Mouse (Mus musculus): ENCODE results near the gene Polr2m.

Polr2m gene

DNA sequence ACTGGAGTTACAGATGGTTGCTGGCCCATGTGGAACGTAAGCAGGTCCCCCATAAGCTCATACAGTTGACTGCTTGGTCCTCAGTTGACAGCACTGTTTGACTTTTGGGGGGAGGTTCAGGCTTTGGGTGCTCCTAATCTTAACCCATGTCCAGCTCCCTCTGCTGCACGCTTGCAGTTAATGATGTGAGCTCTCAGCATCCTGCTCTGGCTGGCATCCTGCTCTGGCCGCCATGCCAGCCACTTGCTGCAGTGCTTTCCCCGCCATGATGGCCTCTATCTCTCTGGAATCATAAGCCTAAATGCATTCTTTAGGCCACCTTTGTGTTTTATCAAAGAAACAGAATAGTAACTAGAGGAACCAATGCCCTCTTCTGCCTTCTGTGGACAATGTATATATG, 10.2 kb downstream of the Polr2m start:
- DNase-seq (ENCODE audit: low spot score in 2 of 2), result no peak

DNA sequence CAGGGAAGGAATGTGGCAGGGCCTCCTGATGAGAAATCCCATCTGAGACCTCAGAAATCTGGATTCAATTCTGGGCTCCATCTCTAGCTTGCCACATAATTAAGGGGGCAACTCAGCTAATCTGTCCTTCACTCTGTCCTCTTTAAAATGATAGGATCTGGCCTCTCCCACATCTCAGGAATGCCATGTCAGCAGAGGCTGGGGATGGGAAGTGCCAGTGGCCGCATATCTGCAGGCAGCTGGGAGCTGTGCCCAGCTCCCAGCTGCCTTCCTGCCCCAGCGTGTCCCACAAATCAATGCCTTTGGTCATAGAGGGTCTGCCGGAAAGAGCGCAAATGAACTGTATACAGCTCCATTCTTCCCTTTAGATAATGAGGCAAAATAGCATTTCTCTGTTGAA, 18.3 kb downstream of the Polr2m start:
- no peak for DNase-seq (ENCODE audit: low spot score in 2 of 2)

DNA sequence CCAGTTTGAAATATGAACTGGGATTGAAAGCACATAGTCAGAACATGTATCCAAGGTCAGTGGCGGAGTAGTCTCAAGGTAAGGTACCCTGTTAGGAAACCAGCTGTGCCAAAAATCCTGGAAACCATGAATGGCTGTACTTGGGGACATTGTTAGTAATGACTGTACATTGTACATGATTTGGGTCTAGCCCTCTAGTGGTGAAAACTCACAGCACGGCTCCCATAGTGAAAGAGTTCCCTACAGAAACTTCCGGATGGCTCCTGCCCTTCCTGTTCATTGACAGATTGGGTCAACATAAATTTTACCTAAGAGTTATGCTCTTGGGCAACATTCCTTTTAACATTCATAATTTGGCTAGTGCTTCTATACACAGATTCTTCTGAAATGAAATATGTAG, 19.6 kb downstream of the Polr2m start:
- DNase-seq (ENCODE audit: low spot score in 2 of 2), result peak in 1 of 2 experiments; percentile 9

DNA sequence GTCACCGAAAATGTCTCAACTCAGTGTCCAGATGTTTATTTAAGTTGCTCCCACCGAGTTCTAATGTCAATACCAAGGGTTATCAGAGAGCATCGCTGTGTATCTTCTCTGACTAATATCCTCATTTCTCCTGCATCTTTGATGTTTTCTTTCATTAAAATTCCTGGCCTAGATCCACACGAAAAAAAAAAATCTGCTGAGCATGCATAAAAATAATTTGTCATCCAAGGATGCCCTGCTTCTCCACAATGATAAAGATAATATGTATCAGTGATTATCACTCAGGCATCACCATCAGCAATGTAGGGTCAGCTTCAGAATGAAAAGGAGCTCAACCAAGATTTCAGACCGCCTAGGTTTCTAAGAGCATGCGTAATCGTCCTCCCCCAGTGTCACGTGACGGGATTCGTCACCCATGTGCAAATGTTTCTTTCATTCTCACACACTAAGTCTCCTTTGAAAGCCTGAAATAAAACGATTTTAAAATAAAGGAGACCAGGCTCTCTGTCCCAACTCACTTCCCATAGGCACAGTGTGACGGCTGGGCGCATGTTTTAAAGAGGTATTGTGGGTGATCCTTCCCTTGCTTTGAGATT, 22.6 kb downstream of the Polr2m start:
- no peak for DNase-seq (ENCODE audit: low spot score in 2 of 2)

DNA sequence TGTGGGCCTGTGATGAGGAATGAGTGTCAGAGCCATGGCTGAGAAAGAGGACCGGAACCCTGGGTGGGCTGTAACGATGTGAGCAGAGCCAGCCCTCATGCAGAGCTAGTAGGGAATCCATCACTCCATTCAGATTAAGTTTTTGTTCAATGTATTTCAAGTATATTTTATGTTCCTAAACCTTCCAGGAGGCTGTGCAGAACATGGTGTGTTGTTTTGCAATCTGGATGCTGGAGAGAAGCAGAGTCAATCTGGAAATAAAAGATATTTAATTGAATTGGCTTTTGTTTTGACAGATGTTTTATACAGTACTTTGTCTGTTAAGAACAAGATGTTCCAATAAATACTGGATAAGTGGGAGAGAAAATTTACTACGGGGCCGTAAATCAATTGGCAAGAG, 29.0 kb downstream of the Polr2m start:
- no peak for DNase-seq (ENCODE audit: low spot score in 2 of 2)

DNA sequence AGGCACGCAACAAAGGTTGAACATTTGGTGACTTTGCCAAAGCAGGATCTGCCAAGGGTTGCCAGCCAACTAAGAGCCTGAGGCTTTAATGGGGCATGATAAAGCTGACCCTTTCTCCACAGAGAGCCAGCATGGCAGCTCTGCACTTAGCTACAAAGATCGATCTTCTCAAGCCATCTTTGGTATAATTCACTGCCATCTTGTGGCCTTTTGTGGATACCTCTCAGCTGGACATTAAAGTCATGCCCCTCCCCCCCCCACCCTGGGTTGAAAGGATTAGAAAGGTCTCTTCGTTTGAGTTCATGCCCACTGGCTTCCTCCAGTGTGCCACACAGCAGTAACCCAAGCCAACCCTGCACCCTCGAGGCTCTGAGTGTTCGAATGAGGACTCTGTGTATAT, 31.8 kb downstream of the Polr2m start:
- no peak for DNase-seq (ENCODE audit: low spot score in 2 of 2)

DNA sequence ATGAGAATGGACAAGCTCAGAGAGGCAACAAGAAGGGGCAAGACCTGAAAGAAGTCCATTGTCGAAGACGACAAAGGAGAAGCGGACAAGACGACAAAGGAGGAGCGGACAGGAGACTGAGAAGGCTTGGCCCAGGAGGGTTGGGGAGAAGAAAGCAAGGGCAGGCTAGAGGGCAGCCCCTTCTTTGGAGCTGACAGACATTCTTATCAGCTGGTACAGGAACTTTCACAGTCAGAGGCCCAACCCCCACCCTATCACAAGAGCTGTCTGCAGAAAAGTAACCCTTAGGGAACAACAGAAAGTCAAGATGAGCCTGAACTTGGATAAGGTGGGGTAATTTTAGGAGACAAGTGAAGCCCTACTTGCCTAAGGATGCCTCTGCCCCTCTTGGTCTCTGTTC, 32.4 kb downstream of the Polr2m start:
- DNase-seq (ENCODE audit: low spot score in 2 of 2), result no peak

DNA sequence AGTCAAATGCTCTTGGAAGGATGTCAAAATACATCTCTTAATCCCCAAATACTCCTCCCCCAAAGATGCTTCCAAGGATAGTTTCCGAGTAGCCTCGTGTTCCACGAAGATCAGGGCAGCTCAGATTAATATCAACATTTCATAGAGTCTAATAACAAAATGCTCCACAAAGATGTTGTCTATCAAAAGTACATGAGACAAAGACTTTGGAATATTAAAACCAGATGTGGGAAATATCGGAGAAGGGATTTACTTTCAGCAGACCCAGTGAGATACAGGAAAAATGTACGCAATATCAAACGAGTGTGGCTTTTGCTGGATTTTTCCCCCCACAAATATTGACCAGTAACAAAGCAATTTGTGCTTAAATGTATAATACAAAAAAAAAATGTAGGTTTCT, 35.1 kb downstream of the Polr2m start:
- DNase-seq (ENCODE audit: low spot score in 2 of 2), result no peak

DNA sequence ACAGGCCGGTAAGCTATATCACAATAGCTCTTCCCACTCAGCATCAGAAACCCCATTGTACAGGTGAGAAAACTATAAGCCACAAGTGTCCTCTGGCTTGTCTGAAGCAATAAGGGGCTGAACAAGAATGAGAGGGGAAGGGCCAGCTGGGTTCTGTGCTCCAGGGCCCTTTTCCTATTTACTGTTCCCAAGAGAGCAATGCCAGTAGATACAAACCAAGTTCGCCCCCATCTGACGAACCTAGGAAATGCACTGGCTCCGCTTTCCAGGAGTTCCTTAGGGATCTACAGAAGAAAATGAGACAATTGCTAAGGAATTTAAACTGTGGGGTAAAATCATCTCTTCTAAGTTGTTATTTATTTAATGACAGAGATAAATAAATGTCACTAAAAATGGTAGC, 38.2 kb downstream of the Polr2m start:
- peak; percentile 53 to 62 for DNase-seq (ENCODE audit: low spot score in 2 of 2)

DNA sequence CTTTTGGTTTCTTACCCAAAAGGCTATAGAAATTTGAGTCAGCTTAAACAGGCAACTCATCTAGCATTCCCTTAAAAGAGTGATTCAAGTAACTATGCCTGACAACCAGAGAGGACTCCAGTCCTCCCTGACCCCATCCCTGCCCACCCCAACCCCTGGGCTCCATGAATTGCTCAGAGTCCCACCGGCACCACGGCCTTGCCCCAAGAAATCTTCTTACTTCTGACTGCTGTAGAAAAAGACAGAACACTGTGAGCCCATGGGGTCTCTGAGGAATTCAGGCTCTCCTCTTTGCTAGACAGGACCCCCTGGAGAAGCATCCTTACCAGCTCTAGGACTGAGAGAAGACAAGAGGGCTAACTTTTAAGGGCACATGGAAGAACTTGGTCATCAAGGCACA, 40.4 kb downstream of the Polr2m start:
- DNase-seq (ENCODE audit: low spot score in 2 of 2), result no peak

DNA sequence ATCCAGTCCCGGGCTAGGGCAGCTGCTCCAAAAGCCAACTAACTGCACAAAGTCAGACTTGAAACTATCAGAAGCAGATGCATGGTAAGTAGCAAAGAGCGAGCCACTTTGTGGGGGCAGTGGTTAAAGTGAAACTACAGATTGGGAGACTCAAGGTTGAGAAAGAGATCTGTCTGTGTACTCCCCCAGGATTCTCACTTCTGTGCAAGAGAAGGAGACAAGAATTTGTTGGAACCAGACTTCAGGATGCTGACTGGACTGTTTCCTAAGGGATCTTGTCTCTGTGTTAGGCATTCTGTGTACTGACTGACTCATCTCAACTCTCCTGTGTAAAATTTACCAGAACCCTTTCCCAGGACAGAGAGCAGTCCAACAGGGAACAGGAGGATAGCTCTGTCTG, 47.6 kb downstream of the Polr2m start:
- DNase-seq (ENCODE audit: low spot score in 2 of 2), result no peak
